9 mouse cellular contexts compared by ENCODE assay signal in the genomic region with DNA sequence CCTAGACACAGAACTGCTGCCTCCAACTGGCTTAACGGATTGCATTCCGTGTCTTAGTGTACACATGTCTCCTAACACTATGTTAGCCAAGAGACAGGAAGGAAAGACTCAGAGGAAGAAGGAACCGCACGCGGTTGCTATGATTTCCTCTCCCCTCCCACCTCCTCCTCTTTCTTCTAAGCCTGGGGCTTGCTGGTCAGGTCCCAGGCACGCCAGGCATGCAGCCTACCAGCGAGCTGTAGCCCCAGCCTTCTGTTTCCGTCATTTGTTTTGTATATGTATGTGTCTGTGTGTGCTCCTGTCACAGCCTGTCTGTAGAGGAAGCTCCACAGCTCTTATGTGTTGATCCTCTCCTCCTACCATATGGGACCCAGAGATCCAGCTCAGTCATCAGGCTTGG. TPM values are rescaled to one million over a fixed set of nuclear protein-coding genes. Genes with fewer than 3 reads are reported as not detected.
DNase-seq lines count a peak whose midpoint lies in the region; ATAC-seq and TF ChIP-seq lines count a peak whose summit lies in the region.
"Had no signal": no experiment of that assay in that cellular context is flagged by ENCODE, and none has a peak within 500 bp of the region (broad histone marks: within the 10 kb centered on the region; RNA-seq: fewer than 3 reads in every experiment).

No protein-coding gene starts in this region.

- TF ChIP-seq CTCF in layer of hippocampus, adult 2 months (conservative IDR thresholded peaks at IDR 0.05) = no peak

- H3K27ac ChIP-seq in layer of hippocampus, adult 2 months = peak overlapping the region; percentile 12; the same call in 1 of the 2 replicates
- H3K27ac ChIP-seq in hindbrain, embryonic 12.5 days = peak overlapping the region; percentile 12; the same call in 1 of the 2 replicates
- H3K27ac ChIP-seq in limb, embryonic 13.5 days = peak overlapping the region; percentile 39; the same call in 1 of the 2 replicates
- no peak overlapping the region; the same call in 1 of the 2 replicates for H3K27ac ChIP-seq in midbrain, embryonic 10.5 days (replicated peaks)

- no peak overlapping the region for H3K4me2 ChIP-seq in hindbrain, embryonic 12.5 days (replicated peaks)
- H3K4me2 ChIP-seq in limb, embryonic 13.5 days (replicated peaks) = no peak overlapping the region

- H3K36me3 ChIP-seq in hindbrain, embryonic 12.5 days = no peaks in the 10 kb centered on the region
- H3K36me3 ChIP-seq in limb, embryonic 13.5 days = no peaks in the 10 kb centered on the region
- no peaks in the 10 kb centered on the region for H3K36me3 ChIP-seq in midbrain, embryonic 10.5 days
- H3K36me3 ChIP-seq: G1E had no signal

- H3K27me3 ChIP-seq in hindbrain, embryonic 12.5 days = no peaks in the 10 kb centered on the region
- no peaks in the 10 kb centered on the region for H3K27me3 ChIP-seq in limb, embryonic 13.5 days
- no peaks in the 10 kb centered on the region for H3K27me3 ChIP-seq in midbrain, embryonic 10.5 days (ENCODE audit: low read depth, poor library complexity, severe bottlenecking)

- no peaks in the 10 kb centered on the region for H3K9me3 ChIP-seq in hindbrain, embryonic 12.5 days (replicated peaks)
- peaks cover 3% of the 10 kb centered on the region; the same call in 1 of the 2 replicates for H3K9me3 ChIP-seq in limb, embryonic 13.5 days
- H3K9me3 ChIP-seq in midbrain, embryonic 10.5 days (replicated peaks) = no peaks in the 10 kb centered on the region

- WGBS in hindbrain, embryonic 12.5 days = 65% methylated on average over 8 of the region's 8 CpGs
- WGBS in limb, embryonic 13.5 days = 37% methylated on average over 8 of the region's 8 CpGs
- 72% methylated on average over 8 of the region's 8 CpGs for WGBS in midbrain, embryonic 10.5 days

- no peak overlapping the region for H3K4me3 ChIP-seq in layer of hippocampus, adult 2 months
- no peak overlapping the region for H3K4me3 ChIP-seq in hindbrain, embryonic 12.5 days
- H3K4me3 ChIP-seq in limb, embryonic 13.5 days = no peak overlapping the region
- H3K4me3 ChIP-seq in midbrain, embryonic 10.5 days = no peak overlapping the region

- no peaks in the 10 kb centered on the region for H3K4me1 ChIP-seq in hindbrain, embryonic 12.5 days
- peaks cover 10% of the 10 kb centered on the region for H3K4me1 ChIP-seq in limb, embryonic 13.5 days
- H3K4me1 ChIP-seq in midbrain, embryonic 10.5 days = peaks cover 9% of the 10 kb centered on the region; the same call in 1 of the 2 replicates

- peak; percentile 43; the same call in 1 of the 2 replicates for ATAC-seq in erythroid progenitor cell, adult 5-6 weeks (replicated peaks; ENCODE audit: low FRiP score, poor library complexity, severe bottlenecking)
- ATAC-seq in hindbrain, embryonic 12.5 days (ENCODE audit: low FRiP score) = no peak
- ATAC-seq in limb, embryonic 13.5 days (ENCODE audit: low FRiP score, low read depth) = peak; percentile 32; the same call in 1 of the 2 replicates
- peak; percentile 66; the same call in 1 of the 2 replicates for ATAC-seq in monocyte, adult 5-6 weeks (replicated peaks; ENCODE audit: insufficient number of reproducible peaks, low FRiP score, low TSS enrichment, poor library complexity, severe bottlenecking)

- DNase-seq in layer of hippocampus, adult 2 months (ENCODE audit: low spot score in 2 of 2) = peak in 1 of 2 experiments; percentile 13
- DNase-seq in layer of hippocampus, postnatal 25 days (ENCODE audit: extremely low spot score in 1 of 2, low spot score in 1 of 2) = no peak
- no peak for DNase-seq in midbrain, embryonic 10.5 days (ENCODE audit: low spot score)
- DNase-seq in urinary bladder, adult 18-20 months (ENCODE audit: low spot score in 2 of 2) = no peak

- no peak overlapping the region for H3K9ac ChIP-seq in hindbrain, embryonic 12.5 days
- H3K9ac ChIP-seq in limb, embryonic 13.5 days = no peak overlapping the region

RNA-seq across cellular contexts. Expression of gene Mvb12b, which starts 20.6 kb away (rescaled TPM):
- total RNA-seq in layer of hippocampus, adult 2 months (2021) = 10 to 100 TPM; 82.0 to 83.6 TPM
- total RNA-seq in layer of hippocampus, postnatal 25 days (2021) = 10 to 100 TPM; 90.6 to 99.8 TPM
- total RNA-seq in erythroid progenitor cell, adult 5-6 weeks (2015; ENCODE audit: low replicate concordance) = 53.0 and 81.7 TPM in 2 replicates
- total RNA-seq in erythroid progenitor cell, adult 5-6 weeks (2017; ENCODE audit: low replicate concordance) = 37.1 and 56.7 TPM in 2 replicates
- 58.9 and 61.5 TPM in 2 replicates for polyA plus RNA-seq in hindbrain, embryonic 12.5 days (2016; fragmentation: Nextera tagmentation; extraction: Ambion mirVana)
- polyA plus RNA-seq in limb, embryonic 13.5 days (2015; fragmentation: Nextera tagmentation; extraction: Ambion mirVana) = 22.6 and 23.8 TPM in 2 replicates
- 1.9 to 11.9 TPM (median 6.7 TPM) in 3 replicates for total RNA-seq in monocyte, adult 5-6 weeks (2017)
- 19.0 and 23.5 TPM in 2 replicates for polyA plus RNA-seq in midbrain, embryonic 10.5 days (2016; fragmentation: Nextera tagmentation; extraction: Ambion mirVana)
